27 mouse cellular contexts compared by ENCODE assay signal in genomic region chr11:47953291-47953690, GRCm38 (mm10). TPM values are rescaled to one million over a fixed set of nuclear protein-coding genes. Genes with fewer than 3 reads are reported as not detected.
"Had no signal": no experiment of that assay in that cellular context is flagged by ENCODE, and none has a peak within 500 bp of the region (broad histone marks: within the 10 kb centered on the region; RNA-seq: fewer than 3 reads in every experiment).

No protein-coding gene starts in this region.

- H3K27me3 ChIP-seq: heart, embryonic 12.5 days; hindbrain, embryonic 13.5 days; hindbrain, embryonic 15.5 days; intestine, embryonic 15.5 days; limb, embryonic 13.5 days; limb, embryonic 15.5 days; liver, embryonic 12.5 days had no signal

- DNase-seq: gastrocnemius, adult 2 months; gastrocnemius, postnatal 10 days; gastrocnemius, postnatal 25 days; heart, adult 18-20 months; heart, postnatal 10 days; heart, postnatal 4 days; kidney, adult 18-20 months; kidney, adult 8-10 months; kidney, postnatal 10 days; kidney, postnatal 25 days; kidney, postnatal 4 days had no signal

- ATAC-seq: inflammation-experienced regulatory T-cells, adult 6 months; intestine, embryonic 15.5 days; intestine, postnatal 0 days; liver, embryonic 12.5 days had no signal

- H3K4me1 ChIP-seq: heart, embryonic 10.5 days; heart, embryonic 12.5 days; hindbrain, embryonic 10.5 days; hindbrain, embryonic 13.5 days; hindbrain, embryonic 15.5 days; intestine, embryonic 15.5 days; limb, embryonic 13.5 days; limb, embryonic 15.5 days; liver, embryonic 12.5 days had no signal

- H3K4me3 ChIP-seq: gastrocnemius, adult 2 months; heart, embryonic 10.5 days; heart, embryonic 12.5 days; hindbrain, embryonic 10.5 days; hindbrain, embryonic 13.5 days; hindbrain, embryonic 15.5 days; intestine, embryonic 15.5 days; layer of hippocampus, adult 2 months; left cerebral cortex, adult 2 months; limb, embryonic 13.5 days; limb, embryonic 15.5 days; liver, embryonic 12.5 days had no signal

- H3K36me3 ChIP-seq: heart, embryonic 10.5 days; heart, embryonic 12.5 days; hindbrain, embryonic 10.5 days; hindbrain, embryonic 13.5 days; hindbrain, embryonic 15.5 days; intestine, embryonic 15.5 days; limb, embryonic 13.5 days; limb, embryonic 15.5 days; liver, embryonic 12.5 days had no signal

- H3K4me2 ChIP-seq: heart, embryonic 12.5 days; hindbrain, embryonic 13.5 days; hindbrain, embryonic 15.5 days; intestine, embryonic 15.5 days; limb, embryonic 13.5 days; limb, embryonic 15.5 days; liver, embryonic 12.5 days had no signal

- H3K9me3 ChIP-seq: heart, embryonic 10.5 days; heart, embryonic 12.5 days; hindbrain, embryonic 10.5 days; hindbrain, embryonic 13.5 days; hindbrain, embryonic 15.5 days; intestine, embryonic 15.5 days; limb, embryonic 13.5 days; limb, embryonic 15.5 days; liver, embryonic 12.5 days had no signal

- H3K9ac ChIP-seq: heart, embryonic 12.5 days; hindbrain, embryonic 13.5 days; hindbrain, embryonic 15.5 days; intestine, embryonic 15.5 days; limb, embryonic 13.5 days; limb, embryonic 15.5 days; liver, embryonic 12.5 days; liver, embryonic 14.5 days had no signal

- H3K27ac ChIP-seq: gastrocnemius, adult 2 months; heart, embryonic 10.5 days; hindbrain, embryonic 10.5 days; hindbrain, embryonic 13.5 days; hindbrain, embryonic 15.5 days; intestine, embryonic 15.5 days; layer of hippocampus, adult 2 months; left cerebral cortex, adult 2 months; limb, embryonic 13.5 days; limb, embryonic 15.5 days; liver, embryonic 12.5 days; liver, embryonic 14.5 days had no signal

RNA-seq across cellular contexts. Expression of gene Sgcd, which starts 35.5 kb away (rescaled TPM):
- total RNA-seq: granulocyte monocyte progenitor cell, adult 5-6 weeks had no signal
- polyA plus RNA-seq: inflammation-experienced regulatory T-cells, adult 6 months; liver, adult 2 months had no signal
